Mouse (Mus musculus) embryo, embryonic 9.5 days (tissue): ENCODE measurements around the gene Atg101.

Source experiments
- DNase-seq: peaks from one replicate; pipeline ENCODE4 v3.0.0-alpha.2; 2017; ENCODE audit errors: extremely low spot score

Atg101 gene

DNA sequence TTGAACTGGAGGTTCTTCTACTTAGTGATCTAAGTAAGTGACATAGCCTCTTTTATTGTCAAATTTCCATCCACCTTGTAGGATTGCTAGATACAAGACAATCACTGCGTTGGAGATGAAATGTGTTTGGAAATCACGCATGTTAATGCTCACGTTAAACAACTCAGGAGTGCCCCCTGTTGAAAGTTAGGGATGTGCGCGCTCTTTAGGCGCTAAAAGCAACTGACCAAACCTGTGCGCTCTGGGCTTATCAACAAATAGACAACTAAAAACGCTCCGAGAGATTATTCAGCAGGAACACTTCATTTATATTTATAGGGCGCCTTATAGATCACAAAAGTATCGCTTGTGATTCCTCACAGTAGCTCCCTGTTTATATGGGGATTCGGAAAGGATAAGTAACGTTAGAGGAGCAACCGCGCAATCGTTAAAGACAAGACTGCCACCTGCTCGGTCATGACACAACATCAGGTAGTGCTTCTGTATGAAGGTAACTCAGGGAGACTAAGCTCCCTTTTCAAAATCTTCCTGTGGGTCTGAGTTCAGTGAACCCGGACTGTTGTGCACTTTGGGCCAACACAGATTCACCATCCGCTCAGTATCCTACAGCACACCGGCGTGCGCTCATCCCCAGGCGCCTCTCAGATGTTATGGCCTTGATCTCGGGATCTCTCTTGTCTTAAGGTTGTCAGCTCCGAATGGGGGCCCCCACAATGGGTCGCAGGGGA is 725 bp upstream of the Atg101 start:
- peak; percentile 65 for DNase-seq

GRCm38 (mm10) chr15:101286129-101286770 is 2.2 kb downstream of the Atg101 start:
- no peak for DNase-seq

DNA sequence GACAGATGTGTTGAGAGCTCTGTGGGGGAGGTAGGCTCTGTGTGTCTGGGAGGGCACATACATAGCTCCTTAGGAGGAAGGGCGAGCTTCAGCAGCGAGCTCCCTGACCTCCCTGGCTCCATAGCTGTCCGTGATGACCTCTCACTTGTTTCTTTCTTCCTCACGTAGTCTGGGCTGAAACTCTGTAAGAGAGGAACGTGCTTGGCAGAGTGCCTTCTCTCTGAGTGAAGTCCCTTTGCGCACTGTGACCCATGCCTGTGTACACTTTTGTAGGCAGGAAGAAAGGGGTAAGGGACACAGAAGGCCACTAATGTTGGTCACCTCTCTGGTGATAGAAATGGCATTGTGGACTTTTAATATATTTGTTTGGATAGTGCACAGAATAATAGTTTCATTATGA is 3.3 kb downstream of the Atg101 start:
- no peak for DNase-seq

GRCm38 (mm10) chr15:101290354-101290753 is 6.3 kb downstream of the Atg101 start:
- no peak for DNase-seq

DNA sequence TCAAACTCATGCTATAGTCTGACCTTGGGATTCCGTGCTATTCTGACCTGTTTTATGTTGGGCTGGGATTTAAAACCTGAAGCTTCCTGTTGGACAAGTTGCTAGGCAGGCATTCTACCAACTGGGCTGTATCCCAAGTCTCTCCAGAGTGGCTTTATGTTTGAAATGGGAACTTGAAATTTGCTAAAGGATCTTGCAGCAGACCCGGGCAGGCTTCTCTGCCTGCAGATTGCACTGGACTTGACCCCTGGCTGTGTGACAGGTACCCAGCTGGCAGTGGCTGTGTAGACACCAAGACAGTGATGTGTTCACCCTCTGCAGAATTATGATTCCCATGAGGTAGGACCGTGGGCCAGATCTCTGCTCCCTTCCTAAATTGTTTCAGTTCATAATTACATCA is 7.9 kb downstream of the Atg101 start:
- DNase-seq = no peak

DNA sequence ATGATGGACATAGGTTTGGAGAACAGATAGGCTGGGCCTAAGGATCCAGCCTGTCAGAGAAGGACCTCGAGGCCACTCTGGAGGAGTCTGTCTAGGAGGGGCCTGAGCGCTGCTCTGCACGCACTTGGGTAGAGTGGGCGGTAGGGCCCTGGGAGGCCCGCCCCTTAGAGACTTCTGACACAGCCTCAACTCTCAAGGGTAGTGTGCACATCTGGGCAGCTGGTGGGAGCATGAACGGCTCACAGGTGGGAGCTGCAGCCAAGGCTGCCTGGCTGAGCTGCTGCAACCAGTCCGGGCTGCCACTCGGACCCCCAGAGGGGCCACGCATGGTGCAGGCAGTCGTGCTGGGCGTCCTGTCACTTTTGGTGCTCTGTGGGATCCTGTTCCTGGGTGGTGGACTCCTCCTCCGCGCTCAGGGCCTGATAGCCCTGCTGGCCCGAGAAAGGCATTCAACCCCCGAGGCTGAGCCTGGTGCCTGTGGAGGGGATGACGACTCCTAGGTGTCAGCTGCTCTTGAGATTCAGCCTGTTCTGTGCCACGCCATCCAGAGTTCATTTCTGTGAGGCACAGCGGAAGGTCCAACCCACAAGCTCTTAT is 9.1 kb downstream of the Atg101 start, which contains the start of gene 6030408B16Rik:
TSS of gene 6030408B16Rik (plus strand) at position 188 of the 597 bp plus-strand sequence.
- DNase-seq = no peak

GRCm38 (mm10) chr15:101294028-101294894 is 10.2 kb downstream of the Atg101 start:
- DNase-seq = no peak

DNA sequence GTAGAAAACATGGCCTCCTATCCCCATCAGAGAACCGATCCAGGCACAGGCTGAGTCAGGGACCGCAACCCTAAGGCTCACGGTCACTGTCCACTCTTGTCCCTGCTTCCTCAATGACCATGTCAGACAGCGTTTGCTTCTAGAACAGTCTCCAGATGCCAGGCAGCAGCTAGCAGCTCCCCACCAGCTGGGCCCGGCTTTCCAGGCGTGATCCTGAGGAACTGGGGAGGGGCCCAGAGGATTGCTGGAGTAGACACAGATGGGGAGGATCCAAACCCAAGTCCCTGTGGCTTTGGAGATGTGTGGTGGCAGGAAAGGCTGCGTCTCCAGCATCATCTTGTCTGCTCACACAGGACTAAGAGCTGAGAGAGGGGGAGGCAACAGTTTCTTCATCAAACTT is 11.0 kb downstream of the Atg101 start:
- DNase-seq = no peak

GRCm38 (mm10) chr15:101295616-101296015 is 11.5 kb downstream of the Atg101 start:
- DNase-seq = no peak

DNA sequence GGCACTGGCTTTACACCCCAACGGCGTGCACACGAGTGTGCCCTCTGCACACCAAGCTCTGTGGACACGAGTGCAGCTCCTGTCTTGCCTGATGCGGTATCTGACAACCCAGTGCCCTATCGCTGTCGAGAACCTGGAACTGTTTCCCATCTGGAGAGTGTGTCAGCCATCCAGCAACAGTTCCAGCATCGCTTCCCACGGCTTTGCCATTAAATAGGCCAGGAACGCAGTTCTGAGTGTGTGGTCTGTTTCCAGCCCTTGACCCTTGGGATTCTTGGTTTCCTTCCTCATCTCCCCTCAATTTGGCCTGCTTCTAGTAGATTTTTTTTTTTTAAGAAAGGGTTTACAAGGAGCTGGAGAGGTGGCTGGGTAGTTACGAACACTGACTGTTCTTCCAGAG is 12.0 kb downstream of the Atg101 start:
- no peak for DNase-seq

DNA sequence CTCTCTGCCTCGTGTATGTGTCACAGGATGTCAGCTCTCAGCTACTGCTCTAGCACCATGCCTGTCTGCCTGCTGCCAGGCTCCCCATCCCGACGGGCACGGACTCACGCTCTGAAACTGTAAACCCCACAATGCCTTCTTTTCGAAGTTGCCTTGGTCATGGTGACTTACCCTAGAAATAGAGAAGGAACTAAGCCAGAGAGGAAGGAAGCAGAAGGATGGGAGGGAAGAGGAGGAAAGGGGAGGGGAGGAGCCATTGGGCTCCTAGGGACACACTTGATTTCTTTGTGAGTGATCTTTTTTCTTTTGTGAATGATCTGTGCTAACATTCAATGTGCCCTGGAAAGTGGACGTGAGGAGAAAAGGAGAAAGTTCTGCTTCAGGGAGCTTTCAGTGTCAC is 13.9 kb downstream of the Atg101 start:
- DNase-seq = no peak

GRCm38 (mm10) chr15:101298550-101298949 is 14.5 kb downstream of the Atg101 start:
- DNase-seq = peak; percentile 42

GRCm38 (mm10) chr15:101299480-101299960 is 15.4 kb downstream of the Atg101 start:
- no peak for DNase-seq

- no peak for DNase-seq
Observed at GRCm38 (mm10) chr15:101300128-101300527, 16.1 kb downstream of the Atg101 start.

GRCm38 (mm10) chr15:101302201-101302600 is 18.1 kb downstream of the Atg101 start:
- no peak for DNase-seq

GRCm38 (mm10) chr15:101303830-101304229 is 19.8 kb downstream of the Atg101 start:
- no peak for DNase-seq

GRCm38 (mm10) chr15:101306459-101306858 is 22.4 kb downstream of the Atg101 start:
- no peak for DNase-seq

DNA sequence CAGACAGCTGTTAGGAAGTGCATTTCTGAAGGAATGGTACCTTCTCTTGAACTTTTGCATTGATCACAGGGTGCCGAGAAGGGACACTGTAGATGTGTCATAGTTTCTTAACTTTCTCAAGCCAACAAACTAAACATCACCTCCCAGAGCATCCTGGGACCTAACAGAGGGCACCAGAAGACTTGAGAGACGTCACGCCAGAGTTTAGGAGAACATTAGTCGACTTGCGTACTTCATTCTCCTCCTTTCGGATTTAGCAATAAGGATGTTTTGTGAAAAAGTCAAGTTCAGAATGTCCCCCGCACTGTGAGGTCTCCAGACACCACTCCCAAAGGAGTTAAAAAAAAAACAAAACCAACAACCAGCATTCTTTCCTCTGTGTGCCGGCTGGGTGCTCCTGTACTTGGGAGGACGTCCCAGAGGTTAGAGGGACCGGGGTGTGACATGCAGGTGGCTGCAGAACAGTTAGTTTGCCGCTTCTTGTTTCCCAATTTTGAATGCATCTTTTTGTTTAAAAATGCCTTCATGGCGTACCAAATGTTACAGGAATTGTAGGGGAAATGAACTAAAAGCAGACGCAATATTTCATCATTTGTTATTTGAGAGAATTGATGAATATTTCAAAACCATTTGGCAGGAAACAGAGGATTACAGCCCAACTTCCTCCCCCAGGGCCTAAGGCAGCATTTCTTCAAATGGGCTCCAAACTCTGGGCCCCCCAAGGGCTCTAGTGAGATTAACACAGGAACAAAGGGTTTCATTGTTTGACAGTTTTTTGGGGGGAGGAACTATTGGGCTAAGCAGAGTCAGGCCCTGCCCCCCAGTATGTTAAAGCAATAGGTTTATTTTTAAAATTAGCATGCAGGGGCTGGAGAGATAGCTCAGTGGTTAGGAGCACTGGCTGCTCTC is 24.6 kb downstream of the Atg101 start:
- no peak for DNase-seq

- no peak for DNase-seq
Observed at GRCm38 (mm10) chr15:101309493-101309892, 25.4 kb downstream of the Atg101 start.

GRCm38 (mm10) chr15:101311087-101311770 is 27.2 kb downstream of the Atg101 start:
- DNase-seq = no peak
